ENCODE assay signal across 13 mouse cellular contexts in the genomic region with DNA sequence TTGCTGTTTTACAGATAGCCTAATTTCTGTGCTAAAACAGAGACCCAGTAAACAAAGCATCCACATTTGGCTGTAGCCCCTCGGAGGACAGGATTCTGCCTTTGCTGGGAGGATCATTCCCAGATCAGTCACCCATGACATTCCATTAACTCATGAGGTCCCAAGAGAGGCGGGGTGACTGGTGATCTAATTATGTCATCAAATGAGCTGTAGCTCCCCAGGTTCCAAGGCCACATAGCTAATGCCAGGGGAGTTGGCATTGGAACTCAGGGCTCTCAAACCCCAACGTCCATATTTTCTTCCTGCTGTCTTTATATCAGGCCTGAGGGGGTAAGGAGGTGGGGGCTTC. TPM values are rescaled to one million over a fixed set of nuclear protein-coding genes. Genes with fewer than 3 reads are reported as not detected.
A peak's percentile ranks its signal among the peaks of the same experiment; 100 is the strongest.
DNase-seq lines count a peak whose midpoint lies in the region; ATAC-seq and TF ChIP-seq lines count a peak whose summit lies in the region.
"Had no signal": no experiment of that assay in that cellular context is flagged by ENCODE, and none has a peak within 500 bp of the region (broad histone marks: within the 10 kb centered on the region; RNA-seq: fewer than 3 reads in every experiment).

No protein-coding gene starts in this region.

- H3K9ac ChIP-seq in hindbrain, postnatal 0 days (replicated peaks; ENCODE audit: low read length): no peak overlapping the region
- H3K9ac ChIP-seq in neural tube, embryonic 11.5 days (ENCODE audit: low read length): peak overlapping the region; percentile 10; the same call in 1 of the 2 replicates
- no peak overlapping the region for H3K9ac ChIP-seq in neural tube, embryonic 15.5 days (replicated peaks)
- no peak overlapping the region for H3K9ac ChIP-seq in intestine, embryonic 16.5 days (ENCODE audit: low read depth, low read length)
- H3K9ac ChIP-seq: embryonic facial prominence, embryonic 13.5 days; liver, embryonic 12.5 days had no signal

- H3K27ac ChIP-seq in hindbrain, embryonic 10.5 days: peak overlapping the region; percentile 40
- no peak overlapping the region for H3K27ac ChIP-seq in hindbrain, postnatal 0 days
- H3K27ac ChIP-seq in neural tube, embryonic 11.5 days (ENCODE audit: low read depth, low read length): no peak overlapping the region
- no peak overlapping the region for H3K27ac ChIP-seq in neural tube, embryonic 15.5 days (replicated peaks)
- H3K27ac ChIP-seq in intestine, embryonic 16.5 days (ENCODE audit: low read length): peak overlapping the region; percentile 81
- H3K27ac ChIP-seq: embryonic facial prominence, embryonic 13.5 days; limb, embryonic 10.5 days; liver, embryonic 12.5 days had no signal

- 27% methylated on average over 3 of the region's 3 CpGs for WGBS in hindbrain, embryonic 10.5 days
- 21% methylated on average over 3 of the region's 3 CpGs for WGBS in hindbrain, postnatal 0 days
- 28% methylated on average over 3 of the region's 3 CpGs for WGBS in neural tube, embryonic 11.5 days
- WGBS in neural tube, embryonic 15.5 days: 23% methylated on average over 3 of the region's 3 CpGs
- WGBS in intestine, embryonic 16.5 days: 45% methylated on average over 3 of the region's 3 CpGs

- no peak overlapping the region for H3K4me2 ChIP-seq in hindbrain, postnatal 0 days (ENCODE audit: low read depth, low read length)
- no peak overlapping the region for H3K4me2 ChIP-seq in neural tube, embryonic 11.5 days (ENCODE audit: low read depth)
- no peak overlapping the region for H3K4me2 ChIP-seq in neural tube, embryonic 15.5 days
- no peak overlapping the region for H3K4me2 ChIP-seq in intestine, embryonic 16.5 days (ENCODE audit: low read depth, low read length)
- H3K4me2 ChIP-seq: embryonic facial prominence, embryonic 13.5 days; liver, embryonic 12.5 days had no signal

- peaks cover 3% of the 10 kb centered on the region; the same call in 1 of the 2 replicates for H3K9me3 ChIP-seq in hindbrain, embryonic 10.5 days
- no peaks in the 10 kb centered on the region for H3K9me3 ChIP-seq in hindbrain, postnatal 0 days (ENCODE audit: low read length)
- 0 out of 2 replicates have a peak, but pooled peaks cover 2% of the 10 kb centered on the region for H3K9me3 ChIP-seq in neural tube, embryonic 11.5 days (ENCODE audit: control insufficient read depth, low read length)
- no peaks in the 10 kb centered on the region for H3K9me3 ChIP-seq in neural tube, embryonic 15.5 days (replicated peaks)
- H3K9me3 ChIP-seq in intestine, embryonic 16.5 days (ENCODE audit: control insufficient read depth, low read length): no peaks in the 10 kb centered on the region
- H3K9me3 ChIP-seq: limb, embryonic 10.5 days; liver, embryonic 12.5 days had no signal

- no peak for DNase-seq in hindbrain, embryonic 10.5 days (ENCODE audit: low spot score)
- no peak for DNase-seq in hindbrain, postnatal 0 days (ENCODE audit: low spot score)
- DNase-seq in neural tube, embryonic 11.5 days (ENCODE audit: low spot score): no peak
- DNase-seq in thymus, postnatal 4 days: no peak
- DNase-seq: cerebellum, adult 11-12 months; gastrocnemius, postnatal 25 days had no signal

- no peaks in the 10 kb centered on the region for H3K36me3 ChIP-seq in hindbrain, embryonic 10.5 days
- no peaks in the 10 kb centered on the region for H3K36me3 ChIP-seq in hindbrain, postnatal 0 days (ENCODE audit: insufficient read depth, low read length)
- no peaks in the 10 kb centered on the region for H3K36me3 ChIP-seq in neural tube, embryonic 11.5 days (ENCODE audit: control insufficient read depth, insufficient read depth, low read length)
- H3K36me3 ChIP-seq in neural tube, embryonic 15.5 days: no peaks in the 10 kb centered on the region
- no peaks in the 10 kb centered on the region for H3K36me3 ChIP-seq in intestine, embryonic 16.5 days (ENCODE audit: control insufficient read depth, insufficient read depth, low read length)
- H3K36me3 ChIP-seq: embryonic facial prominence, embryonic 13.5 days; G1E; limb, embryonic 10.5 days; liver, embryonic 12.5 days had no signal

- H3K4me3 ChIP-seq in hindbrain, embryonic 10.5 days: no peak overlapping the region
- H3K4me3 ChIP-seq in hindbrain, postnatal 0 days (ENCODE audit: low read length): no peak overlapping the region
- no peak overlapping the region for H3K4me3 ChIP-seq in neural tube, embryonic 11.5 days (ENCODE audit: low read depth, low read length)
- H3K4me3 ChIP-seq in neural tube, embryonic 15.5 days (replicated peaks): no peak overlapping the region
- H3K4me3 ChIP-seq in intestine, embryonic 16.5 days (ENCODE audit: low read length): no peak overlapping the region
- H3K4me3 ChIP-seq: embryonic facial prominence, embryonic 13.5 days; limb, embryonic 10.5 days; liver, embryonic 12.5 days had no signal

- no peak for TF ChIP-seq CTCF in hindbrain, postnatal 0 days (IDR thresholded peaks at IDR 0.05; ENCODE audit: low read depth)

- no peak for ATAC-seq in hindbrain, postnatal 0 days
- no peak for ATAC-seq in neural tube, embryonic 11.5 days (ENCODE audit: insufficient read depth, low FRiP score, low TSS enrichment)
- ATAC-seq in neural tube, embryonic 15.5 days (ENCODE audit: low FRiP score): no peak
- ATAC-seq in intestine, embryonic 16.5 days: no peak
- ATAC-seq in megakaryocyte, adult 5-6 weeks (ENCODE audit: poor library complexity, severe bottlenecking): no peak
- ATAC-seq: liver, embryonic 12.5 days had no signal

- H3K4me1 ChIP-seq in hindbrain, embryonic 10.5 days (replicated peaks): peaks cover 16% of the 10 kb centered on the region; the same call in 1 of the 2 replicates
- no peaks in the 10 kb centered on the region for H3K4me1 ChIP-seq in hindbrain, postnatal 0 days (ENCODE audit: insufficient read depth, low read length)
- H3K4me1 ChIP-seq in neural tube, embryonic 11.5 days (ENCODE audit: control insufficient read depth, insufficient read depth, low read length): no peaks in the 10 kb centered on the region
- peaks cover 2% of the 10 kb centered on the region for H3K4me1 ChIP-seq in neural tube, embryonic 15.5 days
- H3K4me1 ChIP-seq in intestine, embryonic 16.5 days (ENCODE audit: control insufficient read depth, insufficient read depth, low read length): peaks cover 16% of the 10 kb centered on the region
- H3K4me1 ChIP-seq: embryonic facial prominence, embryonic 13.5 days; limb, embryonic 10.5 days had no signal

- H3K27me3 ChIP-seq in hindbrain, embryonic 10.5 days (ENCODE audit: insufficient read depth, poor library complexity, severe bottlenecking): peaks cover 20% of the 10 kb centered on the region
- no peaks in the 10 kb centered on the region for H3K27me3 ChIP-seq in hindbrain, postnatal 0 days (ENCODE audit: insufficient read depth, low read length)
- no peaks in the 10 kb centered on the region for H3K27me3 ChIP-seq in neural tube, embryonic 11.5 days (ENCODE audit: control insufficient read depth, insufficient read depth, low read length)
- H3K27me3 ChIP-seq in neural tube, embryonic 15.5 days (replicated peaks): no peaks in the 10 kb centered on the region
- no peaks in the 10 kb centered on the region for H3K27me3 ChIP-seq in intestine, embryonic 16.5 days (replicated peaks; ENCODE audit: control insufficient read depth, insufficient read depth, low read length)
- H3K27me3 ChIP-seq: embryonic facial prominence, embryonic 13.5 days had no signal

RNA-seq across cellular contexts. Expression of a gene that starts 30.2 kb away (rescaled TPM):
- polyA plus RNA-seq in hindbrain, embryonic 10.5 days (2016; fragmentation: Nextera tagmentation; extraction: Ambion mirVana): 2,706 and 3,181 TPM in 2 replicates
- total RNA-seq in hindbrain, postnatal 0 days (2014; rRNA removed): 1,143 and 1,334 TPM in 2 replicates
- 1,977 and 1,992 TPM in 2 replicates for polyA plus RNA-seq in hindbrain, postnatal 0 days (2015; fragmentation: Nextera tagmentation; extraction: Ambion mirVana)
- polyA plus RNA-seq in neural tube, embryonic 11.5 days (2014; fragmentation: Nextera tagmentation; extraction: Ambion mirVana): 3,301 and 3,463 TPM in 2 replicates
- polyA plus RNA-seq in neural tube, embryonic 15.5 days (2015; fragmentation: Nextera tagmentation; extraction: Ambion mirVana): 2,562 and 2,745 TPM in 2 replicates
- 1,661 and 1,810 TPM in 2 replicates for polyA plus RNA-seq in intestine, embryonic 16.5 days (2015; fragmentation: Nextera tagmentation; extraction: Ambion mirVana)
- total RNA-seq in megakaryocyte, adult 5-6 weeks (2015): 3,482 and 3,921 TPM in 2 replicates
- total RNA-seq in megakaryocyte, adult 5-6 weeks (2017): 2,689 and 3,338 TPM in 2 replicates

RNA-seq across cellular contexts. Expression of a gene that starts 57.7 kb away (rescaled TPM):
- polyA plus RNA-seq in hindbrain, embryonic 10.5 days (2016; fragmentation: Nextera tagmentation; extraction: Ambion mirVana): 15.1 and 16.5 TPM in 2 replicates
- total RNA-seq in hindbrain, postnatal 0 days (2014; rRNA removed): 28.3 and 32.6 TPM in 2 replicates
- 18.4 and 19.2 TPM in 2 replicates for polyA plus RNA-seq in hindbrain, postnatal 0 days (2015; fragmentation: Nextera tagmentation; extraction: Ambion mirVana)
- polyA plus RNA-seq in neural tube, embryonic 11.5 days (2014; fragmentation: Nextera tagmentation; extraction: Ambion mirVana): 23.1 and 24.6 TPM in 2 replicates
- polyA plus RNA-seq in neural tube, embryonic 15.5 days (2015; fragmentation: Nextera tagmentation; extraction: Ambion mirVana): 23.5 and 24.4 TPM in 2 replicates
- 17.1 and 17.5 TPM in 2 replicates for polyA plus RNA-seq in intestine, embryonic 16.5 days (2015; fragmentation: Nextera tagmentation; extraction: Ambion mirVana)
- total RNA-seq in megakaryocyte, adult 5-6 weeks (2015): 25.2 and 27.1 TPM in 2 replicates
- 49.8 and 52.4 TPM in 2 replicates for total RNA-seq in megakaryocyte, adult 5-6 weeks (2017)

Comparison
In these comparisons a context has a peak if more than half of its experiments do, and no peak if none do; other contexts are left out.
1. H3K27ac ChIP-seq: peak in hindbrain, embryonic 10.5 days (single experiment) and intestine, embryonic 16.5 days (single experiment); none in hindbrain, postnatal 0 days (single experiment), neural tube, embryonic 11.5 days (single experiment) and neural tube, embryonic 15.5 days (single experiment).